Mouse (Mus musculus): ENCODE data around the gene Lrrk2. TPM values are rescaled to one million over a fixed set of nuclear protein-coding genes. Genes with fewer than 3 reads are reported as not detected.

The Lrrk2 gene
- 3.3 and 3.6 TPM in 2 replicates for polyA plus RNA-seq (2016; fragmentation: Nextera tagmentation; extraction: Ambion mirVana)

DNA sequence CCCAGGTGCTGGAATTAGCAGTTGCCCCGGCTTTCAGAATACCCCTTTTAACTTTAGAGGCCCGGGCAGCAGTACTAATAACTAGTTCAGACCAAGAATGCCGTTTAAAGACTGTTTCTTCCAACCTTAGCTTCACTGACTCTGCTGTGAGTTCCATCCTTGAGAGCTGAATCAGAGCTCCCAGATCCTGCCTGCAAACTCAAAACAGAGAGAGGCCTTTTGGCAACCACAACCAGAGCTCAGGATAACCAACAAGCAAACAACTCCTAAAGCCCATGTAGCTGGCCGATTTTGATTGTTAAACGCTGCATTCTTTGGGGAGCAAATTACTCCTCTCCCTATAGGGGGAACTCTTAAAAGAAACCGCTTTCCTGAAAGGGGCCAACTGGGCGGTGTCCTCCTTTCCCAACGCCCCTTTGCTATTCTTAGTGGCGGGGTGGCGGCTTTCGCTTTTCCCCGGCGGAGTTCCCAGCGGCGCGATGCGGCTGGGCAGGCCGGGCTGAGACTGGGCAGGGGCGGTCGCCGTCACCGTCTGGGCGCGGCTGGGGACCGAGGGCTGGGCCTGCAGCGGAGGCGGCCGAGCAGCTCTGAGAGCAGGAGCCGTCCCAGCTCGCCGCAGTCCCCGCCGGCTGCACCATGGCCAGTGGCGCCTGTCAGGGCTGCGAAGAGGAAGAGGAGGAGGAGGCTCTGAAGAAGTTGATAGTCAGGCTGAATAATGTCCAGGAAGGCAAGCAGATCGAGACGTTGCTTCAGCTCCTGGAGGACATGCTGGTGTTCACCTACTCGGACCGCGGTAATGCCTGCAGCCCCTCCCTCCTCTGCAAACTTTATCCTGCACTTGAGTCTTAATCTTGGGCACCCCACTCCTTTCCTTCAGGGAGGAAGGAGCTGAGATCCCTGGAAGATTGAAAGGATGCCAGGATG is at the start of gene Lrrk2:
Gene Lrrk2 (plus strand): TSS at position 531 of the 924 bp plus-strand sequence.
- WGBS, result 3% methylated on average over 40 of the region's 40 CpGs
- Histone ChIP-seq H3K9me3 (no peaks in the 10 kb centered on the region), H3K4me2 (peak within 1 kb of the TSS; percentile 76), H3K4me3 (replicated peaks) (peak within 1 kb of the TSS; percentile 49), H3K9ac (peak within 1 kb of the TSS; percentile 66), H3K4me1 (peaks cover 6% of the 10 kb centered on the region; the same call in 1 of the 2 replicates), H3K27me3 (no peaks in the 10 kb centered on the region), H3K27ac (peak within 1 kb of the TSS; percentile 47; the same call in 1 of the 2 replicates), H3K36me3 (replicated peaks) (no peaks in the 10 kb centered on the region)
- ATAC-seq (ENCODE audit: low FRiP score), result peak; percentile 99

DNA sequence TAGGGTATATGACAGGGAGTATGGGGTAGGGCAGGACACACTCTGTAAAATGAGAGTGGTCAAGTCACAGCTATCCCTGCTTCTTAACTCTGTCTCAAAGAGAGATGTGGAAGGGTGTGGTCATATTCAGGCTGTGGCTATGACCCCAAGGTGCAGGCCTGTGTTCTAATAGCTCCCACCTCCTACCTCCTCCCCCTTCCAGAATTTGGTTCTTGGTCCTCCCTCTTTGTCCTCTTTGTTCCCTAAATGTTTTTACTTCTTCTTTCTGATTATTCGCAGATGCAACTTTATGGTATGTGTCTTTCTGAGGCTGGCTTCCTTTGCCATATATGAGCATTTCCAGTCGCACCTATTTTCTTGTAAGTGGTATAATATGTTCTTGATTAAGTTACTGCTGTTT is 48.5 kb upstream of the Lrrk2 start:
- no peak overlapping the region for H3K4me2 ChIP-seq
- 85% methylated on average over 2 of the region's 2 CpGs for WGBS
- H3K27me3 ChIP-seq, result no peaks in the 10 kb centered on the region
- H3K4me1 ChIP-seq, result no peaks in the 10 kb centered on the region
- H3K4me3 ChIP-seq (replicated peaks), result no peak overlapping the region
- H3K9me3 ChIP-seq, result no peaks in the 10 kb centered on the region
- no peak for ATAC-seq (ENCODE audit: low FRiP score)
- no peak overlapping the region for H3K27ac ChIP-seq
- no peaks in the 10 kb centered on the region for H3K36me3 ChIP-seq (replicated peaks)
- no peak overlapping the region for H3K9ac ChIP-seq

DNA sequence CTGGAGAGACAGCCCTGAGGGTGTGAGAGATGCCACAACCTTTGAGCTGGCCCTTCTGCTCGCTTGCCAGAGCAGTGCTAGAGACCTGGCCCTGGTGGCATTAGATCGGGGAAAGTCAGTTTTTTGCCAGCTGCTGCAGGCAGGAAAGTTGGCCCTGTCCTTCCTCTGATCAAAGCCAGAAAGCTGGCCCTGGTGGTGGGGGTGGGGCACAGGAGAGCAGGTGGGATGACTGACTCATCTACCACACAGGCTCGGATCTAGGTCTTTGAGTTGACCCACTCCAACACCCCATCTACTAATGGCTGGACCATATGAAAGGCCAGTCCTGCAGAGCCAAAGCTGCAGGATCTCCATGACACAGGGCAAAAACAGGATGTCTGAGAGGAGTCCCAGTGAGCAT is 43.8 kb upstream of the Lrrk2 start:
- H3K9me3 ChIP-seq, result no peaks in the 10 kb centered on the region
- H3K36me3 ChIP-seq (replicated peaks), result no peaks in the 10 kb centered on the region
- WGBS, result 88% methylated on average over 3 of the region's 3 CpGs
- H3K4me1 ChIP-seq, result no peaks in the 10 kb centered on the region
- no peak overlapping the region for H3K4me3 ChIP-seq (replicated peaks)
- no peaks in the 10 kb centered on the region for H3K27me3 ChIP-seq
- H3K4me2 ChIP-seq, result no peak overlapping the region
- H3K9ac ChIP-seq, result no peak overlapping the region
- no peak for ATAC-seq (ENCODE audit: low FRiP score)
- no peak overlapping the region for H3K27ac ChIP-seq

DNA sequence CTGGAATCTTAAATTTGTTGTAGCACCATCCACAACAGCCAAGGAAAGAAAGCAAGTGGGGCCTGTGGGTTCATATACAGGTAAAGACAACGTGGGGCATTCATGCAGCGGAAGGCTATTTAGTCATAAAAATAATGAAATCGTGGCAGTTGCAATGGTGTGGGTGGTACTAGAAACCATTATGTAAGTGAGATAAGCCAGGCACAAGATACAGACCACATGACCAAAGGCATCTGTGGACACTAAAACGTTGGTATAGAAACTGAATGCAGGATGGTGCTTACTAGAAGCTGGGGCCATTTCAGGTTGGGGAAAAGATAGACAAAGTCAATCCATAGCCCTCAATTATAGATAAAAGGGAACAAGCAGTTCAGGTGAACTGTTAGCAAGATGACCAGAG is 40.5 kb upstream of the Lrrk2 start:
- Histone ChIP-seq H3K9ac (no peak overlapping the region), H3K9me3 (no peaks in the 10 kb centered on the region), H3K4me3 (replicated peaks) (no peak overlapping the region), H3K4me2 (no peak overlapping the region), H3K27ac (no peak overlapping the region), H3K27me3 (no peaks in the 10 kb centered on the region), H3K36me3 (replicated peaks) (no peaks in the 10 kb centered on the region), H3K4me1 (no peaks in the 10 kb centered on the region)
- 85% methylated on average over 4 of the region's 4 CpGs for WGBS
- ATAC-seq (ENCODE audit: low FRiP score), result no peak

DNA sequence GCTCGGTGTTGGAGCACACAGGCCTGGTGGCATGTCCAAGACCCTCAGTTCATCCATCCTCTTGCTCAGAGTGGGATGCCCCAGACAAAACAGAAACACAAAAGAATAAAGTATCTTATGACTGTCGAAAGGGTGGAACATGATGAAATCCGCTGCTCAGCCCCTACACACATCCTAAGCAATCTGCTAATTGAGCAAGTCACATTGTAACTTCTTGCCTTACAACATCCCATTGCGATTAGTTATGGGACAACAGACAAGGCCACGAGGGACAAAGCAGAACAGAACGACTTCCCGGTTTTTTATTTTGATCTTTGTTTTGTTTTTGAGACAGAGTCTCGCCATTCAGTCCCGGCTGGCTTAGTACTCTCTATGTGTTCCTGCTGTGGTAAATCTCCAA is 39.9 kb upstream of the Lrrk2 start:
- Histone ChIP-seq H3K36me3 (replicated peaks) (no peaks in the 10 kb centered on the region), H3K4me2 (no peak overlapping the region), H3K27ac (no peak overlapping the region), H3K4me3 (replicated peaks) (no peak overlapping the region), H3K9ac (no peak overlapping the region), H3K27me3 (no peaks in the 10 kb centered on the region), H3K9me3 (no peaks in the 10 kb centered on the region), H3K4me1 (no peaks in the 10 kb centered on the region)
- WGBS, result 81% methylated on average over 9 of the region's 9 CpGs
- no peak for ATAC-seq (ENCODE audit: low FRiP score)

DNA sequence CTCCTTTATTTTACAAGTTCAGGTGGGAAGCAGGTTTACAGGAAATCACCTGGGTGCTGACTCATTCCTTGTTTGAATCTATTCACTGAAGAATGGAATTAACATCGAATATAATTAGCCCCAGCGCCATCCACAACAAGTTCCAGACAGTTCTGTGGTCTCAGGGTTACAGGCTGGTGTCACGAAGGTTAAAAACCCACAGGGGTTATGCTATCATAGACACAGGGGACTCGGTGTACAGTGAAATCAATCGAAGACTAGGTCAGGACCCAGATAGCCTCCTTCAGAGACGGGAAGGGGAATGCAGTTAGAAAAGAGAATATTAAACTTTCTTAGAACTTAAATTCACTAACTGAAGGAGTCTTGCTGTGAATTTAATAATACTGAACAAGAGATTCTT is 39.2 kb upstream of the Lrrk2 start:
- no peak overlapping the region for H3K27ac ChIP-seq
- no peaks in the 10 kb centered on the region for H3K27me3 ChIP-seq
- H3K9ac ChIP-seq, result no peak overlapping the region
- H3K4me2 ChIP-seq, result no peak overlapping the region
- WGBS, result 72% methylated on average over 6 of the region's 6 CpGs
- H3K4me1 ChIP-seq, result no peaks in the 10 kb centered on the region
- no peaks in the 10 kb centered on the region for H3K36me3 ChIP-seq (replicated peaks)
- H3K9me3 ChIP-seq, result no peaks in the 10 kb centered on the region
- ATAC-seq (ENCODE audit: low FRiP score), result no peak
- H3K4me3 ChIP-seq (replicated peaks), result no peak overlapping the region

DNA sequence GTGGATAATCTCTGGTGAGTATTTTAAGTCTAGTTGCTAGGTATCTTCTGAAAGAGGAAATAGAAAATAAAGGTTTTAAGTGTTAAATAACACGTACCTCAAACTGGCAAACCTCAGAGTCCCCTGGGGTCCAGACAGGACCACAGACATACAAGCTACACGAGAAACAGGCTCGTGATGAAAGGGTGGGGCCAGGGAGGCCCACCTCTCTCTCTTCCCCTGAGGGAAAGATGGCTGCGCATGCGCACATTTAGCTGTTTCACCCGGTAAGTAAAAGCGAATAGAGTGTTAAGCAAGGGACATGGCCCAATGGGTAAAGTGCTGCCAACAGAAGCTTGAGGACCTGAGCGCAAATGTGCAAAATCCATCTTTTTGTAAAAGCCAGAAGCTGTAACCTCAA is 38.7 kb upstream of the Lrrk2 start:
- no peak overlapping the region for H3K4me2 ChIP-seq
- H3K27me3 ChIP-seq, result no peaks in the 10 kb centered on the region
- no peaks in the 10 kb centered on the region for H3K4me1 ChIP-seq
- no peaks in the 10 kb centered on the region for H3K9me3 ChIP-seq
- H3K27ac ChIP-seq, result no peak overlapping the region
- H3K36me3 ChIP-seq (replicated peaks), result no peaks in the 10 kb centered on the region
- H3K9ac ChIP-seq, result no peak overlapping the region
- WGBS, result 83% methylated on average over 8 of the region's 8 CpGs
- ATAC-seq (ENCODE audit: low FRiP score), result no peak
- H3K4me3 ChIP-seq (replicated peaks), result no peak overlapping the region

DNA sequence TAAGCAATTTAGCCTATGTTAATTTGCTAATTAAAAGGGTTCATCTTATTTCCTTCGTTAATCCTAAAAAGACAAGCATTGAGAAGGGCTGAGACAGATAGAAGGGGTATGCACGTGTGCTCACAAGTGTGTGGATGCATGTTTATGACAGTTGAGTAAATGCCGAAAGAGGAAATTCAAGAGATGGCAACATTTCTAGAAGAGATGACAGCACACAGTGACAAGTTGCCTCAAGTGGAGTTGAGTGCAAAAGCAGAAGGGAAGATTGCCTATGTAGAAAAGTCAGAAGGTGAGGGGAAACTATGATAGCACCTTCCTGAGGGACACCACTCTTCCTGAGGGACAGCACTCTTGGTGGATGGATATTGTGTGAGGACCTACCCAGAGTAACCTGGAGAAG is 31.3 kb upstream of the Lrrk2 start:
- H3K36me3 ChIP-seq (replicated peaks), result no peaks in the 10 kb centered on the region
- no peak overlapping the region for H3K4me3 ChIP-seq (replicated peaks)
- H3K9ac ChIP-seq, result no peak overlapping the region
- H3K27ac ChIP-seq, result no peak overlapping the region
- no peaks in the 10 kb centered on the region for H3K9me3 ChIP-seq
- H3K4me1 ChIP-seq, result no peaks in the 10 kb centered on the region
- ATAC-seq (ENCODE audit: low FRiP score), result no peak
- no peak overlapping the region for H3K4me2 ChIP-seq
- 58% methylated on average over 3 of the region's 3 CpGs for WGBS
- H3K27me3 ChIP-seq, result no peaks in the 10 kb centered on the region

DNA sequence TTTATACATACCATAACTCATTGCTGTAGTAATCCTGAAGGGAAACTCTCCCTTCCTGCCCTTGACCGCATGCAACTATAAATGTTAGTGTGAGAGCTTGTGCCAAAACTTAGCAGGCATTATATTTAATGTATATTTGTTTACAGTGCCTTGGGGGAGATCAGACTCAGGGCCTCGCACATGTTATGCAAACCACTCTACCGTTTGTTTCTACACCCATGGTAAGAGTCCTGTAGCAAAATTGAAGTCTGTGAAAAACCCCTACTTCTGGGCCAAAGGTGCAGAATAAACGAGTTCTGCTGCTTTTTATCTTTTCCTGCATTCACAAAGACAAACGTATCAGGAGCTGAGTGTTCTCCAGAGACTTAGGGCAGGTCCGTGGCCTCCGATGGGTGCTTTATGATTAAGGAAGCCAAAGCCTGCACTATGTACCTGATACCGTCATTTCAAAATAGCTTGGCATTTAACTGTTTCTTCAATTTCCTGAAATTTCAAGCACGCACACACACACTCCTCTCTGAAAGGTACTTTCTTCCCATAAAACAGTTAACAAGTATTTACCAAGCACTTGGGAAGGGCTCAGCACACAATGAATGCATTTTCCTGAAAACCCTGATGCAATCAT is 30.2 kb upstream of the Lrrk2 start:
- no peak overlapping the region for H3K27ac ChIP-seq
- H3K9me3 ChIP-seq, result no peaks in the 10 kb centered on the region
- ATAC-seq (ENCODE audit: low FRiP score), result no peak
- no peak overlapping the region for H3K4me3 ChIP-seq (replicated peaks)
- H3K4me1 ChIP-seq, result no peaks in the 10 kb centered on the region
- no peak overlapping the region for H3K9ac ChIP-seq
- no peaks in the 10 kb centered on the region for H3K36me3 ChIP-seq (replicated peaks)
- WGBS, result 80% methylated on average over 9 of the region's 9 CpGs
- H3K27me3 ChIP-seq, result no peaks in the 10 kb centered on the region
- no peak overlapping the region for H3K4me2 ChIP-seq

DNA sequence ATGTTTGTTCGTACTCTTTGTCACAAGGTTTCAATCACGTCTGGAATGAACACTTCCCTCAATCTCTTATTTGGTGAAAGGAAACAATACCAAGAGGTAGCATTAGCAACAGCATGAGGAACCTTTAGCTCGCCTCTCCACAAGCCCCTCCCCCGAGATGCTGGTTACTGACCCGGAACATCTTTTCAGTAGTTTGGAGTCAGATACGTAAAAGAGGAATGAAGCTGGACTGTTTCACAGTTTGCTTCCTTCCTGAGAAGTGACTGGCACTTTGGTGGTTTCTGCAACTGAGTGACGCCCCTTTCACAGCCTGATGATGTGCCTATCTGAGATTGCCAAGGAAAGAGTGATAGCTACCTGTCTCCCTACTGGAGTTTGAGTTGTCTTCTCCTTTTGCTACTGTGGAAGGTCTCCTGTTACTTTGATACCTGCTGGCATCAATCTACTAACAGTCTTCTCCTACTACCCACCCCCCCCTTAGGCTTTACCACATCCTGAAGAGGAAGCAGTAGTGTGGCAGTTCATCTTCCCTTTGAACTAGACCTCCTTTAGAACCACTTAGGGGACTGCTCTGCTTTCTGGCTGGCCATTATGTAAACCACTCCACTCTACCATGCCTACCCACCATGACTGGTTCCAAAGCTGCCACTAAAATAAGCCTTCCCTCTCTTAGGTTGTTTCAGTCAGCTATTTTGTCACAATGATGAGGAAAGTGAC is 29.2 kb upstream of the Lrrk2 start:
- WGBS, result 69% methylated on average over 7 of the region's 7 CpGs
- ATAC-seq (ENCODE audit: low FRiP score), result no peak

DNA sequence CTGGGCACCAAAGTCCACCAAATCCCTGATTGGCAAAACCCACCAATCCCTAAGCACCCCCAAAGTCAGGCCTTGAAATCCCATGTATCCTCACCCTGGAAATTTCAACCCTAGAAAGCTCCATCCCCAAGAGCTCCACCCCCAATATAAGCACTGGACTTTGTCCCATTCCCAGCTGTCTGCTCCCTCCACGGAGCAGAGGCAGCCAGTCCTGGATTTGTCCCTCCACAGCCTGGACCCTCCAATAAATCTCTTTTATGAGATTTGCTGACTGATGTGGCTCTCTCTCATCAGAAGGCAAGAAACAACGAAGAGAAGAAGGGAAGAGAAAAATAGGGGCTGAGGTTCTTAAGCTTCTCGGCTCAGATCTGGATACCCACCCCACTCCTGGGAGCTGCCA is 22.7 kb upstream of the Lrrk2 start:
- Histone ChIP-seq H3K36me3 (replicated peaks) (no peaks in the 10 kb centered on the region), H3K27me3 (no peaks in the 10 kb centered on the region), H3K9ac (no peak overlapping the region), H3K4me2 (no peak overlapping the region), H3K4me3 (replicated peaks) (no peak overlapping the region), H3K4me1 (no peaks in the 10 kb centered on the region), H3K9me3 (no peaks in the 10 kb centered on the region), H3K27ac (no peak overlapping the region)
- 75% methylated on average over 3 of the region's 3 CpGs for WGBS
- no peak for ATAC-seq (ENCODE audit: low FRiP score)

More for the DNA sequence above, 29.2 kb upstream of the Lrrk2 start:
- no peak overlapping the region for H3K27ac ChIP-seq
- H3K27me3 ChIP-seq, result no peaks in the 10 kb centered on the region
- no peak overlapping the region for H3K9ac ChIP-seq
- H3K36me3 ChIP-seq (replicated peaks), result no peaks in the 10 kb centered on the region
- no peaks in the 10 kb centered on the region for H3K4me1 ChIP-seq
- no peak overlapping the region for H3K4me2 ChIP-seq
- H3K4me3 ChIP-seq (replicated peaks), result no peak overlapping the region
- H3K9me3 ChIP-seq, result no peaks in the 10 kb centered on the region

DNA sequence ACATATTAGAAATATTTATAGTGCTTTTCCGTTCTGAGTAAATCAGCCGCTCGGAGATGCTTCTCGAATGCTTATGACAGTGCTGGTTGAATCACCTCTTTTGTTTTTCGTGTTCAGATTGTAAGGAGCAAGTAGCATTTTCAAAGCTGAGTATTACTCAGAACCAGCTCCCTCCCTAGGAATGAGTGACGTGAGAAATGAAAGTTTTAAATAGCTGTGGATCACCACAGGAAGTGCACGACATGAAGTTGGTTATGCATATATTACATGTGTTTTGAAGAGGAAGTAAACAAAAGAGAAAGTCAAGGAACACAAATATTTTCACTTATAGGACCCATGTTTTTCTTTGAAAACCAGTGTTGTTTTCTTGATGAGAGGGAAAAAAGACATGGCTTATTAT is 21.5 kb upstream of the Lrrk2 start:
- no peak for ATAC-seq (ENCODE audit: low FRiP score)
- no peaks in the 10 kb centered on the region for H3K36me3 ChIP-seq (replicated peaks)
- no peak overlapping the region for H3K27ac ChIP-seq
- H3K4me1 ChIP-seq, result no peaks in the 10 kb centered on the region
- H3K27me3 ChIP-seq, result no peaks in the 10 kb centered on the region
- WGBS, result 87% methylated on average over 7 of the region's 7 CpGs
- H3K4me2 ChIP-seq, result no peak overlapping the region
- H3K4me3 ChIP-seq (replicated peaks), result no peak overlapping the region
- no peak overlapping the region for H3K9ac ChIP-seq
- H3K9me3 ChIP-seq, result no peaks in the 10 kb centered on the region
